Mouse (Mus musculus): ENCODE data around the gene Hoxb8. TPM values are rescaled to one million over a fixed set of nuclear protein-coding genes. Genes with fewer than 3 reads are reported as not detected.

The Hoxb8 gene
- total RNA-seq, 1 experiment from 2014 or later: 59.4 TPM

DNA sequence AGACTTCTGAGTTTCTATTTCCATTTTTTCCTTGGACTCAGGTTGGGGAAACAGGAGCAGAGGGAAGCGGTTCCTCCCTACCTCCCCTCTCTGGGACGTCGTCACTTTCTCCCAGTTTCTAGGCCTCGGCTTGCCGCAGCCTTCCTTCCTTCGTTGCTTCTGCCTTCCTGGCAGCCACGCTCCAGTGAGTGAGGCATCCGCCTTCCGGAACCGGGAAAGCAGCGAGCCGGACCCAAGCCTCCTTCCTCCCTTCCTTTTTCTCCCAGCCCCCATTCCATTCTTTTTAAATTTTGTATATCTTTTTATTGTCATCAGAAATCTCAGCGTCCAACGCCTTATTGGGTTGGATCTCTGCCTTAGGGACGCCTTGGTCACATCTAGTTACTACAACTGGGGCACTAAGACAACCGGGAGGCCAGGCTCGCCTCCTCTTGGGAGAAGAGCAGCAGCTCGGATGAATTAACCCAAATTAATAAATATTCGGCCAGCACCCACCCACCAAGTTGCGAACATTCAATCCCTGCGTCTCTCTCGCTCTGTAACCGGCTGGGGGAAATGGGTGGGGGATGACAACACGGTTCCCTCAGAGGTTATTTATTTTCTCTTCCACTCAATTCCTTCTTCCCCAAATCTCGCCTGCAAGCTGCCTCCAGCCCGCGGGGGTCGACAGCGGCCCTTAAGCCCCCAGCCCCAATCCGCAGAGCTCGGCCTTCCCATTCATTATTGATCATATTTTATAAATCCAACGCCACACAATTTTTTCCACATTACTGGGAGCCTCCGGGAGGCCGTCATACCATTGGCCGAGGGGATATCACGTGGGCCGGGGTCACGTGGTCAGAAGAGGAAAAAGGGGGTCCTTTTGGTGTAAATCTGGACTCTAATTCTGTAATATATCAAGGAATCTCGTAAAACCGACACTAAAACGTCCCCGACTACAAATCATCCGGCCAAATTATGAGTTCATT lies 4.3 kb downstream of the Hoxb8 start, which contains the start of gene Hoxb7:
Hoxb7 (plus strand) TSS at position 853 of the 968 bp plus-strand sequence.
- peak; percentile 92 for DNase-seq

DNA sequence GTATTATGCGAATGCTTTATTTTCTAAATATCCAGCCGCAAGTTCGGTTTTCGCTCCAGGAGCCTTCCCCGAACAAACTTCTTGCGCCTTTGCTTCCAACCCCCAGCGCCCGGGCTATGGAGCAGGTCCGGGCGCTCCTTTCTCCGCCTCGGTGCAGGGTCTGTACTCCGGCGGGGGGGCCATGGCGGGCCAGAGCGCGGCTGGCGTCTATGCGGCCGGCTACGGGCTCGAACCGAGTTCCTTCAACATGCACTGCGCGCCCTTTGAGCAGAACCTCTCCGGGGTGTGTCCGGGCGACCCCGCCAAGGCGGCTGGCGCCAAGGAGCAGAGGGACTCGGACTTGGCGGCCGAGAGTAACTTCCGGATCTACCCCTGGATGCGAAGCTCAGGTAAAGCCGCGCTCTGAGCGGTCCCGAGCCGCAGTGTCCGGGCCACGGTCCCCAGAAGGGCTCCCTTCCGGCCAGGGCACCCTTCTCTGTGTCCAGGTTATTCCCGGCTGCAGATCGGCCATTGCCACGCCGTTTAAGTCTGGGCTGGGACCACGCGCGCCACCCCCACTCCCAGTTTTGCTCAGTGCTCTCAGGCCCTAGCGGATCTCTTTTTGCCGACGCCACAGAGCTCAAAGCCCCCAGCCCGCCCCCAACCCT lies 5.2 kb downstream of the Hoxb8 start:
- DNase-seq: peak; percentile 74

- no peak for DNase-seq
Observed at GRCm38 (mm10) chr11:96287411-96287810, 5.7 kb downstream of the Hoxb8 start.

DNA sequence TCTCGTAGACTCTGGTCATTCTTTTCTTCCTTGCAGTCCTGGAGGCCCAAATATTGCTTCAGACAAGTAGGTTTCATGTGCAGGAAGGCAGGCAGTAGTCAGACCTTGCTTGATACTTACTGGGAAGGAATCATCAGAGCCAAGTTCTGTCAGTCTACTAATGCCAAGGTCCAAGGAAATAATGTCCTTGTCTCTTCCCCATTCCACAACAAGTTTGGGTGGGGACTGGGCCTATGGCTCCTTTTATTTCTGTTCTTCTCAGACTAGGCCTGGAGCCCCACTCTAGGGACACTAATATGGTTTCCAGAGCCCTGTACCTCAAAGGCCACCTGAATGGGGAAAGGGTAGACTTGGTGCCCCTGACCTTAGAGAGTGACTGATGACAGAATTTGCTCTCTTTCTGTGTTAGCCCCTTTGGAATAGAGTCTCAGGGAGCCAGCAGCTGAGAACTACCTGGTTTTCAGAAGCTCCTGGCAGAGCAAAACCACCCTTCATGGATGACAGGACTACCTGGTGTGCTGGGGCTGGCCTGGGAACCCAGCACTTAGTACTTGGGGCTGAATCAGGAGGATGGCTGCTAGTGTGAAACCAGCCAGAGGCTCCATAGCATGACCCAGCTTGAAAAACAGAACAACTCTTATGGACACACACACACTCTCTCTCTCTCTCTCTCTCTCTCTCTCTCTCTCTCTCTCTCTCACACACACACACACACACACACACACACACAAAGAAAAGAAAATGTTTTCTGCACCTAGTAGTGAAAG lies 6.9 kb downstream of the Hoxb8 start:
- no peak for DNase-seq

GRCm38 (mm10) chr11:96289293-96289692 lies 7.6 kb downstream of the Hoxb8 start:
- no peak for DNase-seq

DNA sequence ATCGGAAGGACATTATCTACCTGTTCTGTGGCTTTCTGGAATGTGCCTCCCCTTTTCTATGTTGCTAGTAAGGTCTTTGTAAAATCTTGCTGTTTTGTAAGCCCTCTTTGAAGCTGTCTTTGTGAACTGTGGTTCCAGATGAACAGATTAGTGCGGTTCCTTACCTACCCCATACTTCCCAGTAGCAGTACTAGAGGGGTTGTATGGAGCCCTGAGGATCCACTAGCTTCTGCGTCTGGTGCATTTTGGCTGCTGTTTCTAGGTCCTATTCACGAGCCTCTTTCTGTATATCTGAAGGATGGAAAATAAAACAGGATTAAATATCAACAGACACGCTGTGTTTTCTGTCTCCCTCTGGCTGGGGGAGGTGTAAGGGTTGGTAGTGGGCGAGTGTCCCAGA lies 8.1 kb downstream of the Hoxb8 start:
- no peak for DNase-seq

DNA sequence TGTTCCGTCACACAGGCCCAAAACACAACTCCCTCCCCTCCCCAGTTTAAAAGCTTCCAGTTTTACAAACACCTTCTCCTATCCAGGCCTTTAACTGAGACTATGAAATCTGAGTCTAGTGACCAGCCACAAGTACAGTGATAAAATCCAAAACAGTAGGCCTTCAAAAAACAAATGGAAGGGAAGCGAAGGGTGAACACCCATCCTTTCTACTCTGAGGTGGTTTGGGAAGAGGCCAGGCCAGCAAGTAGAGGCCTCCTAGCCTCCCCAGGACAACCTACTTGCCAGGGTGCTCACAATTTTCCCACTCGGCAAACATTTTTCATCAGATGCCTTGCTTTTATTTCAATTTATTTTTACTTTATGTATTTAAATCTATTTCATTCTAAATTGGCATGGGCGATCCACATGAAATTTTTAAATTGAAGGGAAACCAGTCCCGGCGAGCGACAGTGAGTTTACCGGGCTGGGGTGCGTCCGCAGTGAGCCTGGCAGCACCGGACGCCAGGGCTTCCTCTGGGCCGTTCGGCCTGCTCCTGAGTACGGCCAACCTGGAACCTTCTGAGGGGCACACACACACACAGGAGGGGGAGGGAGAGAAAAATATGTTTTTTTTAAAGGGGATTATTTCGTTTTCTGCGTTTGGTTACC lies 9.1 kb downstream of the Hoxb8 start:
- DNase-seq: no peak

DNA sequence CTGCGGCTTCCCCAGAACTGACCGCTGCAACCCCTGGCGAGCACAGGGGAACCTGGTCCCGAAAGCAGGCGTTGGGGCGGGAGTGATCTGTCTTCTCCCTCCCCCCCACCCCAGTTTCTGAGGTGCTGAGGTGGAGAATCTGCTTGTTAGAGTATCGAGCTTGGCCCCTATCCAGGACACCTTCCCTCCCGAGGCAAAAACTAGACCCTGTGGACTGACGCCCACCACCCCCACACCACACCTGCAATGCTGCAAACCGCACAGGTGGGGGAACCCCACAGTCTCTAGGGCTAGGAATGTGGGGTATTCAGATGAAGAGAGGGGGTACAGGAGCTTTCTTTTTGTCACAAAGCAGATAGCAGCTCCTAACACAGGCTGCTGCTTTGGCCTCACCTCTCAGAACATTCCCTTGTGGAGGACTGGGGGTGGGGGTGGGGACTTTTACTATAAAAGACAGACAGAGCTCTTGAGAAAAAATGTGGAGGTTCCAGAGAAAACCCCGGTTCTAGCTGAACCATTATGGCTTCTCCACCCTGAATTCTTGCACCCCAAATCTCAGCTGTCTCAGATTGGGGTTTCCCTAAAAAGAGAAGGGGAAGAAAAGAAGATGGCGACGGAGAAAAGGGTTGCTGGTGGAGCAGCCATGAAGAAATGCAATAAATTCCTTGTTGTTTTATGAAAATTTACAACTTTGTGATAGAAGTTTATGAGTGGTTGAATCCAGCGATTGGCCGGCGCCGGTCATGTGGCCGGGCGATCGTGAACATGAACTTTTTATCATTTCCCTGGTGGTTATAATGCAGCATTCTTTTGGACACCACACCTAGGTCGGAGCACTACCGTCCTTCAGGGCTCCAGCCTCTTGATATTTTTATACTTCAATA lies 10.2 kb downstream of the Hoxb8 start, which contains the start of gene Hoxb6:
Hoxb6 (plus strand) TSS at position 796 of the 884 bp plus-strand sequence.
- DNase-seq: peak; percentile 89

DNA sequence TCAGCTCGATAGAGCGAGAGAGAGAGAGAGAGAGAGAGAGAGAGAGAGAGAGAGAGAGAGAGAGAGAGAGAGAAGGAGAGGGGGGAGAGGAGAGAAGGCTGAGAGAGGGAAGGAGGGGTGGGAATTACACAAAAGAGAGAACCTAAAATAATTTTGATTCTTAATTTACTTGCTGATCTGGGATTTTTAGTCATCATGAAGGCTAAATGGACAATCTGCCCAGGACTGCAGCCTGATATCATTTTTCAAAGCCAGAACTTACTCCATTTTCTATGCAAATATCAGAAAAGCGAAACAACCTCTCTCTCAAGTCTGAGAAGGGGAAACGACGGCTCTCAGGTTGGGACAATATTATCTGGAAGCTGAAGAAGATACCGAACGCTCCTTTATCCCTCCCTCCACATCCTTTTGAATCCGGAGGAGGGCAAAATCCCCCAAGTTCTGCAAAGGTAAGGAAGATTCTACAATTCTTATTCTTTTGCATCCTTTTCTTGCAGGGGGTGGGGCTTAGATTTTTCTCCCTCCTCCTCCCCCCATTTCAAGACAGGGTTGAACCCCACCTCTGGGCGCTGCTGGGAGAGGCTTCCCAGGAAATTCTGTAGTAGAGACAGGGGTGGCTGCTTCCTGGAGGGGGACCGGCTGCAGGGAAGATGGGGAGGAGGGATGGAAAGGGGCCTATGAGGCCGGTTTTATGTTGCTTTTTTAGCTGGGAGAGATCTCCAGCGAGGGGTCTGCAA lies 11.0 kb downstream of the Hoxb8 start:
- DNase-seq: peak; percentile 75

- peak; percentile 56 for DNase-seq
Observed at GRCm38 (mm10) chr11:96293302-96293921, 11.7 kb downstream of the Hoxb8 start.

- DNase-seq: peak; percentile 93
Observed at GRCm38 (mm10) chr11:96294245-96295091, 12.8 kb downstream of the Hoxb8 start.

DNA sequence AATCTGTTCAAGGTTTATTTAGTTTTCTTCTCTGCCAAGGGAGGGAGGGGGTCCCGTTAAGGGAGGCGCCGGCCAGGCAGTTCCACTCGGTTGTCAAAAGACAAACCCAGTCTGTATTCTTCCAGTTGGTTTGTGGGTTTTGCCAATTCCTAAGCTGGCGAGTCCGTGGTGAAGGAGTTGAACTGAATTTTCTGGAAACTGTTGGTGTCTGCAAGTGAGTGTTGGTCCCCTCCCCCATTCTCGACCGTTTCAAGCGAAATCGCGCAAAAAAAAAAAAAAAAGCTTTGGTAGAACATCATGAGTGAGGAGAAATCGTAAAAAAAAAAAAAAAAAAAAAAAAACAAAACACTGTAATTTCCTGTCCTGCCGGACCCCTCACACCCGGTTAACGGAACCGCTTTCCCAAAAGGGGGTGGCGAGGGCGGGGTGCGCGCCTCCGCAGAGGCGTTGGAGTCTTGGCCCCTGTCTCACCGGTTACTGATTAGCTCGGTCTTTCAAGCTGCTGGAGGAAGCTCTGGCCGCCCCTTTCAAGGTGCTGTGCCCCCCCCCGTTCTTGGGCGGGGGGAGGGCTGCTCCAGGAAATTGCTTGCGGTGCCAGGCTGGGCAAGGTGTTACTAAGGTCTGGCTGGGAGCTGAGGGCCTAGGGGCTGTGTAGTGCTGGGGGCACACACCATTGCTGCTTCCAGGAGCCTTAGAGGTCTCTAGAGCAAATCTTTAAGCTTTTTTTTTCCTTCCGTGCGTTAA lies 13.6 kb downstream of the Hoxb8 start:
- DNase-seq: peak; percentile 64

GRCm38 (mm10) chr11:96296997-96297396 lies 15.3 kb downstream of the Hoxb8 start:
- DNase-seq: no peak

DNA sequence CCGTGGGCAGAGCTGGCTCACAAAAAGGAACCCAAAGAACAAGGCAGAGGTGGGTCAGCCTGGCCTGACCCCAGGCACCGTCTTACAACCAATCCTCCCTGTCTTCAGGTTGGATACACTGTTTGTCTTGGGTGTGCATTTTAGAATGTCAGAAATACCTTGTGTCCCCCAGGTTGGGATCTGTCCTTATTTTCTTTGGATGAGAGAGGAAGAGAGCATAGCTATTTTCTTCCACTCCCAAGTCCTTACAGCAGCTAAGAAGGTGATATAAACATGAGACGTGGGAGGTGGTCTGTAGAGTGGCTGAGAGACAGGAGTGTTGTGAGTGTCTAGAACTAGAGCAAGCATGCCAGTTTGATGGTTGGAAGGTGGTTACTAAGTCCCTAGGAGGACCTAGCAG lies 15.7 kb downstream of the Hoxb8 start:
- no peak for DNase-seq

DNA sequence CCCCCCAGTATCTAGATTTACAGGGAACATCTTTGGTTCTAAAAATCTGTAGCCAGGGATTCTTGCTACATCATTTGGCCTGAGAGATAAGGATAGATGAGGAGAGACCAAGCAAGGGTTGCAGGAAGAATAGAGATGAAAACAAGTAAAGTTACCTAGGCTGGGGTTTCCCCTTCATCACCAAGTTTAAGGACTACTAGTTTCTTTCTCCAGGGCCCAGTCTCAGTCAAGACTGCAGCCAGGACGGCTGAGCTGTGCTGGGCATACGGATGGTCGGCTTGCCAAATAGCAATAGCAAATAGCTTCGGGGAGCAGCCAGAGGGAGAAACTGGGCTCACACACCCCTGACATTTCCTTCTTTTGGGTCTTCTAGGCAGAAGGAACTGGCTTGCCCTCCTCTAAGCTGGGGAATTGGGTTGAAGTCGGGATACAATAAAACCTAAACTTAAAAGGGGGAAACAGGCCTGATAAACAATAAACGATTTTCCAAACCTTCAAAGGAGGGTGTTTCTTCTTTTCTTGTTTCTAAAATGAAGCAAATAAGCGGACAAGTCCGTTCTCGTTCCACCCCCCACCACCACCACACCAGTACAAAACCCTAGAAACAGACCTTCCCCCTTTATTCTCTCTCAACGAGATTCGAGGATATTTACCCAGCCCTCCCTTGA lies 16.4 kb downstream of the Hoxb8 start:
- DNase-seq: no peak

GRCm38 (mm10) chr11:96298895-96299667 lies 17.4 kb downstream of the Hoxb8 start:
- peak; percentile 92 for DNase-seq

DNA sequence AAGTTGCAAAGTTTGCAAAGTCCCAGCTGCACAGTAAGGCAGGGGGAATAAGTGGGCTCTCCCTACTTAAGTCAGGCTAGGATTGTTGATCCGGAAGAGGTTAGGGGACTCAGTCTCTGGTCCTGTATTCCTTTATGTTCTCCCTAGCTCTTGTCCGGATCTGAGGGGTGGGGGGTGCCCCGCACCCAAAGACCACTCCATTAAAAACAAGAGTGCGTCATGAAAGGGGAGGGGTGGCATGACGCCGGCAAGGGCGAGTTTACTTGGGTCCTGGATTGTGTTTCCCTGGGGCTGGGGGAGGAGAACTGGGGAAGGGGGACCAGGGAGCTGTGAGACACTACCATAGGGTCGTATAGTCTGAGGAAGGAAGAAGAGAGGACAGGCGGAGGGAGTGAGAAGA lies 18.1 kb downstream of the Hoxb8 start:
- DNase-seq: peak; percentile 32
